Mouse (Mus musculus) G1E (cell line): ENCODE measurements at regions not wholly inside any gene's neighbourhood (a gene's known extent, or its start where the extent isn't known, plus 50 kb on each side); places are given as distances from the start of the nearest gene placed in this dataset.

ENCODE experiments used
- CTCF ChIP-seq: IDR thresholded peaks from 2 replicates; pipeline ENCODE4 v1.5.1; 2012; ENCODE audit warnings: low read depth, low read length, inconsistent platforms, mixed read lengths
- GATA1 ChIP-seq: IDR thresholded peaks from 2 replicates; pipeline ENCODE4 v1.6.1; 2012; ENCODE audit warnings: borderline replicate concordance, low read length, inconsistent platforms, mixed read lengths

GRCm38 (mm10) chr1:122396342-122396741 is 828.6 kb upstream of the Ddx18 start:
- TF ChIP-seq CTCF (no peak), GATA1 (no peak)
